Mouse (Mus musculus) G1E-ER4 (cell line): ENCODE measurements around the gene Nos1ap. TPM values are rescaled to one million over a fixed set of nuclear protein-coding genes. Genes with fewer than 3 reads are reported as not detected.

Source experiments
- GATA1 ChIP-seq: IDR thresholded peaks from one replicate; pipeline ENCODE4 v1.8.0; 2012; ENCODE audit warnings: low read length, inconsistent platforms
- polyA plus RNA-seq: library from polyadenylated mRNA; stranded (reverse); fragments of >175 nt; gene quantifications from 2 replicates; pipeline ENCODE4 v1.2.3, GENCODE M21; 2012

Nos1ap gene
- 3.6 and 4.0 TPM in 2 replicates for polyA plus RNA-seq

DNA sequence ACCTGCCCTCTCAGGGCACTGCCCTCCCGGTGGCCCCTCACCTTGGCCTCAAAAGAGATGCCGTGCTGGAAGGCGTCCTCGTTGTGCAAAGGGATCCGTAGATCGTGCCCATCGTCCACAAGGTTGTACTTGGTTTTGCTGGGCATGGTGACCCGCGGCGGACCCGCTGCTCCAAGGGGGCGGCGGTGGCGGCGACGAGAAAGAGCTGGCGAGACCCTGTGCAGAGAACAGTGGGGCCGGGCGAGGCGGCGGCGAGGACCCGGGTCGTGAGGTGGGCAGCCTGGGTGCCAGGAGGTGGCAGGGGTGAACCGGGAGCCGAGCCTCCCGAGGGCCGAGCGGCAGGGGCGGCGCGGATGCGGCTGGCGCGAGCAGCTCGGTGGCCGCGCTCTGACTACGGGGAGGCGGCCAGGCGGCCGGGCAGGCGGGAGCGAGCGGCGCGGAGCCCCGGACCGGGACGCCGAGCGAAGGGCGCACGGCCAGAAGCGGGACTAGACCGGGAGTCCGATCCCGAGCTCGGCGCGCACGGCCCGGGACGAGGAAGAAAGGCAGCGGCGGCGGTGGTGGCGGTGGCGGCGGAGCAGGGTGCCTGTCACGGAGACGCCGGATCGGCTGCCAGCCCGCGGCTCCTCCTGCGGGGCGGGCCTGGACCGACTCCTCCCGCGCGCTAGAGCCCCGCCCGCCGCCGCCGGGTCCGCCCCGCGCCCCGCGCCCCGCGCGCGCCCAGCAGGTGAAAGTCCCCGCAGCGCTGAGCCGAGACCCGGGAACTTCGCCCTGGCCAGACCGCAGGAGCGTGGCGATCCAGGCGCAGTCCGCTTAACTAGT is at the start of gene Nos1ap:
Gene Nos1ap (minus strand): TSS at position 643 of the 822 bp plus-strand sequence.
- TF ChIP-seq GATA1: no peak

DNA sequence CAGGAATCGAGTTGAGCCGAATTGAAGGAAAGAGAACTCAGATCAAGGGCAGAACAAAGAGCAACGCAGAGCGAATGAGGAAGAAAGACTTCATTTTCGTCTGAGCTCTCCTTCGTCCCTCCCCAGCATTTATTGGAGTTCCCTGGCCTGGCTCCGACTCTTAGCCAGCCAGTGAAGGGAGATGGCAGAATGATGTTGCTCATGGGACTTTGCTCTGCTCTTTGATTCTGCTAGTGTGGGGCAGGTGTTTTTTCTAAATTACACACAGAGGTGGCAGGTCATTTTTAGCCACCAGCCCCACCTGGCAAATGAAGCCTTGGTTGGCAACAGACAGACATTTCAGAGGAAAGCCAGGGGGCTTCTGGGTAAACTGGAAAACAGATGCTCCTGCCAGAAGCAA is 49.3 kb upstream of the Nos1ap start:
- no peak for TF ChIP-seq GATA1

DNA sequence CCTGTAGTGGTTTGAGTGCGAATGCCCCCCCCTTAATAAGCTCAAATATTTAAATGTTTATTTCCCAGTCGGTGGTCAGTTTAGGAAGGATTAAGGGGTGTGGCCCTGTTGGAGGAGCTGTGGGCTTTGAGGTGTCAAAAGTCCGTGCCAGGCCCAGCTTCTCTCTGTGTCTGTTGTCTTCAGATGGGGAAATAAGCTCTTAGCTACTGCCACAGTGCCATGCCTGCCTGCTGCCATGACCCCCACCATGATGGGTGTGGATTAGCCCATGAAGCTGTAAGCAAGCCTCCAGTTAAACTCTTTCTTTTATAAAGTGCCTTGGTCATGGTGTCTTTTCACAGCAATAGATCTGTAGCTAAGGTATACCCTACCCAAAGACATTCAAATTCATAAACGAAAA is 43.2 kb upstream of the Nos1ap start:
- no peak for TF ChIP-seq GATA1

DNA sequence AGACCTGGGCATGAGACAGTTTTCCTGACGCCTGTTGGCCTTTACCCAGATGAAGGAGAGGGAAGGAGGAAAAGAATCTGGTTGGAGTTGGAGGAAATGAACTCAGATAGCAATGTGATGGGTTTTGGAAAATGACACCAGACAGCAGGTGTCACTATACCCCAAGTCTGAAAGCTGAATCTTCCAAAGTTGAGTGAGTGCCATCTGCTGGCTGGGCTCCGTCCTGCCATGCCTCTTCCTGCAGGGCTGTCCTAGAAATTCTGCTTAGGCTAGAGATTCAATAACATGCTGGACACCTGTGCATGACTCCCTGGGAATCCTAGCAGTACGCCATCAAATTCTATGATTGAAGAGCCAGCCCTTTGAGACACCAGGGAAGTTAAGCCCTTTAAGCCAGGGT is 42.7 kb upstream of the Nos1ap start:
- no peak for TF ChIP-seq GATA1

DNA sequence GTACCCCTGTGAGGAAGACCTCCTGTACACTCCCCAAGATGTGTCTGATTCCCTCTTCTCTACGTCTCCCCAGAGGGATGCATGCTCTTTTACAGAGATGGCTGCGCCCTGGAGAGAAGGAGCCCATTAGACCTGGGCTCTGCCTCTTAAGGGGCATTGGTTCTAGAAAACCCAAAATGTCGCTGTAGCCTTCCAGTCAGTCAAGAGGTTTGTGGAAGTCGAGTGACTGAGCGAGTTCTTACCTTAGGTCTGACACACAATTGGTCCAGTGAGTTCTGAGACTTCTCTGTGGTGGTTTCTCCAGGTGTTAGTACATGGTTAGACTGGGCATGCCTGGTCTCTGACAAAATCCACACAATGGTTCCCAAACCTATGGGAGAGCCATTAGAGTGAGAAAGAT is 41.9 kb upstream of the Nos1ap start:
- TF ChIP-seq GATA1: no peak

DNA sequence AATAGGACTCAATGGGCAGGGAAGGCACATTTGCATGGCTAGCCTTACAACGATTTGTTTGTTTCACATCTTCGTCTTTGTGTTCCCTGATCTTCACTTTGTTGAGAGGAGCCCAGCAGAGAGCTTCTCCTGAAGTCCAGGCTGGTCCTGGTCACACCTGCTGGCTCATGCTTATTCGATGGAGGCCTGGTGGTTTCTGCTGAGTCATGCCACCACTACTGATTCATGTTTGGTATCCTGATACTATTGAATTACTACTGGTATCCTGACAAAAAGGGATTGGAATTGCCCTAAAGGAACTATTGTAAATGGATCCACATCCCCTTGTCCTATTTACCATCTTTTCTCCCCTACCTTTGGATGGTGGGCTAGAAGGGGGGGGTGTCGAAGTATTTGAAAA is 40.8 kb upstream of the Nos1ap start:
- TF ChIP-seq GATA1: no peak

DNA sequence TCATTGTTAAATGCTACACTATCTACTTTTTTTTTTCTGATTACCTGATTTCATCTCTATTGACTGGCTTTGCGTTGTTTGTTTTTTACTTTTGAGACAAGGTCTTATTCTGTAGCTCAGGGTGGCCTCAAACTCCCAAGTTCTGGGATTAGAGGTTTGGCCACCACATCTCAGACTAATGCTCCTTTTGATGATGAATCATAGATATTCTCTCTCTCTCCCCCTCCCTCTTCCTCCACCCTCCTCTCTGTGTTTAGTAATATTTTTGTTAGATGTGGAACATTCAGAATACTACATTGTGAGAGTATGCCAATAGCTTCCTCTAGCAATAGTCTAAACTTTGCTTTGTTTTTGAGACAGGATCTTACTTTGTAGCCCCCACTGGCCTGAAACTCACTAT is 33.8 kb upstream of the Nos1ap start:
- no peak for TF ChIP-seq GATA1

DNA sequence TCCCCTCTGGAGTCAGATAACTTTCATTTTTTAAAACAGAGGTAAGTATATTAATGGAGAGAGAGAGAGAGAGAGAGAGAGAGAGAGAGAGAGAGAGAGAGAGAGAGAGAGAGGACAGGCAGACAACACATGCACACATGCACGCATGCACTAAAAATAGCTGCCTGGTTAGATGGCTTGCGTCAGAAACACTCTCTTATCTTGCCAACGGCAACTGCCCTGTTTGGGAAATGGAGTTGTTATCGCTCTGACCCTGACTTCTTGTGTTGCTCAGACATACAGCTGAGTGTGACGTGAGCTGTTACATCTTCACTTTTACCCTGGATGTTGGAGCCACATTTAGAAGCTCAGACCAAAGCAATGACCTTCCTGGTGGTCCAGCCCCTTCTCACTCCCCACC is 33.3 kb upstream of the Nos1ap start:
- TF ChIP-seq GATA1: peak; percentile 85

DNA sequence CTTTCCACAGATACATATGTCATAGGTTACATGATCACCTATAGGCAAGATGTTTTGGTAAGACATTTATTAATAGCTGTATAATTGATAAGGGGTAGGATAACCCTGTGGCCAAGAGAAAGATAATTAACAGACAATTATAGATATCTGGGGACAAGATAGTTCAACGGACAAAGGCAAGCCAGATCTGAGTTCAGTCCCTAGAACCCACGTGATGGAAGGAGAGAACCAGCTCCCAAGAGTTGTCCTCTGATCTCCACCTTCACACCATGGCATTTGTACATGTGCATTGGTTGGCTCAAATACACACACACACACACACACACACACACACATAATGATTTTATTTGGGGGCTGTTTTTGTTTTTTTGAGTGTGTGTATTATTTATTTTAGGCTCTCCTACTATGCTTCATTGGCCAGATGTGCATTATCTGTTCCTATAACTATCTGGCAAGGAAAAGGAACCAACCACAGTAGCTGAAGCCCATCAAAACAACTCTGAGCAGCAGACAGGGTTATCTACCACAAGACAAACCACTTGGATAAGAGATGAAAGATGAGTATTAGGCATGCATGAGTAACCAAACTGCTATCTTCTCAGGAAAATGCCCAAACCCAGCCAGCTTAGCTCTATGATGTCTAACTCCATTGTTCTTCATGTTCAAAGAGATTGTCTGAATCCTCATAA is 30.2 kb upstream of the Nos1ap start:
- TF ChIP-seq GATA1: peak; percentile 88

DNA sequence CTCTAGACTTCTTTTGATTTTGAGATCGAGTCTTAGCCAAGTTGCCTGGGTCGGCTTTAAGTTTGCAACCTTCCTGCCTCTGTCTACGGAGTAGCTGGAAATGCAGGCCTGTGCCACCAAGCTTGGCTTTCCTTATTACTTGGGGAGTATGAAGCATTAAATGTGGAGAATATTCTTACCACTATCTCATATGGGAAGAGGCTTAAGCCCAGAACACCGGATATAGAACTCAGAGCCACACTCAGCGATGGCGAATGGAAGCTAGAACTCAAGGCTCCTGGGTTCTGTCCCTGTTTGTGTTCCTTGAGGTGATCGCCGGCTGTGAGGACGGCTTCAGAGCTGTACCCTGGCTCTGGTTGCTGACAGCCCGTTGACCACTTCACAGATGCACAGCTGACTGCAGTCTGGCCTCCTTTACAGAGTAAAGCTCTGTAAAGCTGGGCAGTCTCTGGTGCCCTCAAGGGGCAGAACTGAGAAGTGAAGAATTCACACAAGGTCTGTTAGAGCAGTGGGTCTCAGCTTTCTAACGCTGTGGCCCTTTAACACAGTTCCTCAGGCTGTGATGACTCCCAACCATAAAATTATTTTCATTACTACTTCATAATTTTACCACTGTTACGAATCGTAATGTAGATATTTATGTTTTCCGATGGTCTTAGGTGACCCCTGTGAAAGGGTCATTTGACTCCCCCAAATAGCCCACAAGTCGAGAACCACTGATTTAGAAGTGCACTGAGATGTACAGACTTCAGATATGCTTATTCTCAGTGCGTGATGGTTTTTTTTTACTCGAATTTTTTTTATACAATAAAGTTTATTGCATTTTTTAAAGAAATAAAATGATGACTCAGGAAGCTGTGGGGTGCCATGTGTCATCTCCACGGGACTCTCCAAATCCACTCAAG is 23.6 kb upstream of the Nos1ap start:
- TF ChIP-seq GATA1: no peak

DNA sequence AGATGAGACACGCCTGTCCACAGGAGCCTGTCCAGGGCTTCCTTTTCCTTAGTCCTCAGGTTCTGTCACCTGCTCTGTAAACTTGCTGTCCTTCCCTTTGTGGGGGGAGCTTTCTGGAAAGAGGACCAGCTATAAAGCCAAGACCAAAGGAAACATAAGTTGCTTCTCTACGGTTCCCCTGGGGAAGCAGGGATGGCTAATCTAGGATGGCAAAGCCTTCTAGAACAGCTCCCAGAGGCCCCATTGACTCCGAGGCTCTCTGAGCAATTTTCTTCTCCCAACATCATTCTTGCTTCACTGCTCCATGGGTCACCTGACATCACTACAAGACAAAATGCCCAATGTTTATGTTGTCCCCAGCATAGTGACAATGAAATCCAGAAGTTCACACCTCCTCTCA is 22.0 kb upstream of the Nos1ap start:
- TF ChIP-seq GATA1: no peak

DNA sequence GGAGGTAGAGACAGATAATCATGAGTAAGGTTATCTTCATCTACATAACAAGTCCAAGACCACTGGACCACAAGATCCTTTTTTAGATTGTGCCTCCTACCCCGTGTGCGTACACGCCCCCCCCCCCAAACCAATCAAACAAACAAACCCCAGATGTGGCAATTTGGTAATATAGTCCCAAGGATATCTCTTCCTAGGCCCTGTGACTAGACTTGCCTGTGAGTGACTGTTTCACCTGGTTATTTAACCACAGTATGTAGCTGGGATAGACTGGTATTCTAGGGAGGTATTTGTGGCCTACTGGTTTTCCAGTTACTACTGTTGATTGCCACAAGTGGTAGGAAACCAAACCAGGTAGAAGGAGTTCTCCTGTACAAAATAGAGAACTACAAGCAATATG is 21.0 kb upstream of the Nos1ap start:
- no peak for TF ChIP-seq GATA1

DNA sequence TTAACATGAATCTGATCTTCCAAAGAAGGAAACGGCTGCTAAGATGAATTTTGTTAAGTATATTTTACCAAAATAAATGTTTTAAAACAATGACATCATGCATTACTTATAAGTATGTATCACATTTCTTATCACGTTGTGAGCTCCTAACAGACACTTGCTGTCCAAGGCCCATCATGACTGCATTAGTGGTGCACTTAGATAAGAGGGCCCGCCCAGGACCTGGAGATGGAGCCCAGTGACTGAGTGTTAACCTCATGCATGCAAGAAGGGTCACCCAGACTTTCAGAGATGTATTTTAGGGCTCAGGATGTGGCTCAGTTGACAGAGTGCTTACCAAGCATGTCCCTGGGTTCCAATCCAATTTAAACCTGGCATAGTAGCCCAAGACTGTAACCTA is 20.6 kb upstream of the Nos1ap start:
- no peak for TF ChIP-seq GATA1

DNA sequence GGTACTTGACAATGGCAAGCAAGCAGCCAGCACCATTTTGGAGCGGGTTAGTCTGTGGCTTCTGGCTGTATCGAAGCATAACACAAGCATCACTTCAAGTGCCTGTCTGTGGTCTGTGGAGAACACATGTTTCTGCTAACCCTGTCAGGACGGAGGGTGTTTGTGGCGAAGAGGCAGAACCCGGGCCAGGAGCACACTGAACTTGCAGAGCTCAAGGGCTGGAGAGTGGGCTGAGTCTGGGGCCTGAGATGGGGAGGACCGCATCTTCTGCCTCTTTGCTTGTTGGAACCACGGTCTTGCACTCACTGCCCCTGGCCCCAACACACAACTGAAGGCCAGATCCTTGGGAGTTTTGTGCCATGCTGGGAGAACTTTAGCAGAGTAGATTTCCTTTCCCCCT is 20.2 kb upstream of the Nos1ap start:
- TF ChIP-seq GATA1: no peak

DNA sequence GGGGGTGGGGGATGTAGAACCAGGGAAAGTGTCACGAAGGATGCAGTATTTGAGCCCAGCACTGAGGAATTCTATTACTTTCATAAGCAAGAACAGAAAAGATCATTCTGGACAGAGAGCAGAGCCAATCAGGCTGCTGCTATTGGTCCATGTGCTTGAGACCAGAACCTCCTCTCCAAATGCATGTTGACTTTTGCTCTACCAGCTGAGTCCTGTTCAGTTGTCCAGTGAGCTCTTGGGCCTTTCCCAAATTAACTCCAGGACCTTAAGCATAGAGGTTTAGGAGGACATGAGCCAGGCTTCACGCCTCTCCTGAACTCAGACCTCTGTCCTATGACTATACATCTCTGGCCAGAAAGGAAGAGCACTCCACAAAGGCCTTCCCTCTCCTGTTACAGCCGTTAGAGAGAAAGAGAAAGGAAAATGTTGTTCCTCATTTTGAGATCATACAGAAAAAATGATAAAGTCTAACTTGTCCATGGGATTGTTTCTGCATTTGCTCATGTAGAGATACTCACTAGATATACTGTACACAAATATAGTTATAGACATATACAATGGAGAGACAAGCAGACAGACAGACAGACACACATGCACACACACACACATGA is 18.9 kb upstream of the Nos1ap start:
- no peak for TF ChIP-seq GATA1
